27 mouse cellular contexts compared by ENCODE assay signal in the genomic region with DNA sequence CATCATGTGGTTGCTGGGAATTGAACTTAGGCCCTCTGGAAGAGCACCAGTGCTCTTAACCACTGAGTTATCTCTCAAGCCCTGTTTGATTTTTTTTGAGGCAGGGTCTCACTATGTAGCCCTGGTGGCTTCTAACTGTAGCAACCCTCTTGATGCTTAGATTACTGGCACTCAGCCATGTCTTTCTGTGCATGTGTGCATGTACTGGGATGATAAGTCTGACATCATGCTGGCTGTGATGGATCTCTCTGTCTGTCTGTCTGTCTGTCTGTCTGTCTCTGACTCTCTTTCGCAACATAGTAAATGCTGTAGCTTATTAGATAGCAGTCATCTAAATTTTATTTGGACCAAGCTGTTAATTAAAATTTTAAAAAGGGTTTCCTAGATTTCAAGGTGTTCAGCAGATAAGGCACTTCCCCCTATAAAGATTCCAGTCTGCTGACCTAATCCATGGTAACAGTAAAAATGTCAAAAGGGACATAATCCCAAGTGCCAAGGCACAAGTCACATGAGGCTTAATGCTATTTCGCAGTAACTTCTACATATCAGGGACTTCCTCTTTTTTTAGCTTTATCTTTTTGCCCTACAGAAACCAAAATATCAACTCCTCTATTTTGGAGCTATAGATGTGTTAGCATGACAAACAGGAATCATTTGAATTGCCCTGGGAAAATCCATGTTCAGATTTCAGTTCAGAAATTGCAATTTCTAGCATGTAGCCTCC.
A peak's percentile ranks its signal among the peaks of the same experiment; 100 is the strongest.
DNase-seq lines count a peak whose midpoint lies in the region; ATAC-seq lines count a peak whose summit lies in the region.
"Had no signal": no experiment of that assay in that cellular context is flagged by ENCODE, and none has a peak within 500 bp of the region (broad histone marks: within the 10 kb centered on the region; RNA-seq: fewer than 3 reads in every experiment).

No protein-coding gene starts in this region.

- no peak overlapping the region for H3K9ac ChIP-seq in liver, embryonic 11.5 days (ENCODE audit: low read depth, low read length)
- H3K9ac ChIP-seq: embryonic facial prominence, embryonic 12.5 days; forebrain, embryonic 12.5 days; hindbrain, embryonic 12.5 days; kidney, embryonic 15.5 days; lung, embryonic 15.5 days; midbrain, embryonic 12.5 days had no signal

- peaks cover 4% of the 10 kb centered on the region; the same call in 1 of the 2 replicates for H3K4me1 ChIP-seq in liver, embryonic 11.5 days (replicated peaks; ENCODE audit: control insufficient read depth, insufficient read depth, low read length)
- H3K4me1 ChIP-seq: forebrain, embryonic 12.5 days had no signal

- H3K36me3 ChIP-seq in liver, embryonic 11.5 days (ENCODE audit: control insufficient read depth, insufficient read depth, low read length): no peaks in the 10 kb centered on the region
- H3K36me3 ChIP-seq: embryonic facial prominence, embryonic 12.5 days; forebrain, embryonic 12.5 days; hindbrain, embryonic 12.5 days; kidney, embryonic 15.5 days; lung, embryonic 15.5 days; midbrain, embryonic 12.5 days had no signal

- 0 out of 2 replicates have a peak, but pooled peaks have one; percentile 47 for ATAC-seq in liver, embryonic 11.5 days (replicated peaks; ENCODE audit: low FRiP score)
- ATAC-seq in common myeloid progenitor, adult 5-6 weeks (replicated peaks; ENCODE audit: low read depth, poor library complexity, severe bottlenecking): peak; percentile 60; the same call in 1 of the 2 replicates
- ATAC-seq in megakaryocyte progenitor cell, adult 5-6 weeks (replicated peaks; ENCODE audit: poor library complexity): peak; percentile 89
- ATAC-seq: intestine, postnatal 0 days had no signal

- H3K9me3 ChIP-seq in liver, embryonic 11.5 days (ENCODE audit: control insufficient read depth, low read length): no peaks in the 10 kb centered on the region
- H3K9me3 ChIP-seq: embryonic facial prominence, embryonic 12.5 days; forebrain, embryonic 12.5 days; hindbrain, embryonic 12.5 days; kidney, embryonic 15.5 days; lung, embryonic 15.5 days; midbrain, embryonic 12.5 days had no signal

- H3K4me3 ChIP-seq in liver, embryonic 11.5 days (ENCODE audit: low read depth, low read length): no peak overlapping the region
- H3K4me3 ChIP-seq: embryonic facial prominence, embryonic 12.5 days; forebrain, embryonic 12.5 days; gastrocnemius, adult 2 months; heart, adult 2 months; hindbrain, embryonic 12.5 days; kidney, embryonic 15.5 days; left cerebral cortex, adult 2 months; lung, embryonic 15.5 days; midbrain, embryonic 12.5 days had no signal

- H3K27me3 ChIP-seq in liver, embryonic 11.5 days (replicated peaks; ENCODE audit: control insufficient read depth, insufficient read depth, low read length): no peaks in the 10 kb centered on the region
- H3K27me3 ChIP-seq: embryonic facial prominence, embryonic 12.5 days; forebrain, embryonic 12.5 days; hindbrain, embryonic 12.5 days; kidney, embryonic 15.5 days; lung, embryonic 15.5 days; midbrain, embryonic 12.5 days had no signal

- no peak overlapping the region for H3K27ac ChIP-seq in liver, embryonic 11.5 days (ENCODE audit: low read depth, low read length)
- H3K27ac ChIP-seq: embryonic facial prominence, embryonic 12.5 days; forebrain, embryonic 12.5 days; gastrocnemius, adult 2 months; heart, adult 2 months; hindbrain, embryonic 12.5 days; kidney, embryonic 15.5 days; left cerebral cortex, adult 2 months; lung, embryonic 15.5 days; macrophage; midbrain, embryonic 12.5 days; stomach, postnatal 0 days had no signal

- H3K4me2 ChIP-seq in liver, embryonic 11.5 days: no peak overlapping the region
- H3K4me2 ChIP-seq: embryonic facial prominence, embryonic 12.5 days; forebrain, embryonic 12.5 days; hindbrain, embryonic 12.5 days; kidney, embryonic 15.5 days; lung, embryonic 15.5 days; midbrain, embryonic 12.5 days had no signal

- no peak for DNase-seq in liver, embryonic 11.5 days (ENCODE audit: low spot score)
- DNase-seq in liver (no peak), MEL-GATA-1-ER (ENCODE audit: extremely low read depth, low read depth) (peak; percentile 47)
- DNase-seq in gastrocnemius, postnatal 14 days: no peak
- no peak for DNase-seq in frontal cortex, postnatal 25 days (ENCODE audit: low spot score in 2 of 2)
- DNase-seq: adrenal gland, postnatal 36 days; cerebellum, adult 18-20 months; cerebellum, postnatal 14 days; gastrocnemius, adult 2 months; heart, adult 2 months; heart, postnatal 14 days; kidney, postnatal 4 days; layer of hippocampus, adult 9-11 months; right cerebral cortex, postnatal 14 days; thymus, adult 2 months had no signal

- WGBS in liver, embryonic 11.5 days: 72% methylated on average over 2 of the region's 2 CpGs

- intact Hi-C loops in gastrocnemius, postnatal 14 days (cut with DNase I; ENCODE audit: low total_unique reads): no loop called here
